Mouse (Mus musculus) MEL (cell line): Measurements from ENCODE around the gene Prx. TPM values are rescaled to one million over a fixed set of nuclear protein-coding genes. Genes with fewer than 3 reads are reported as not detected.

Source experiments
- DNase-seq: peaks from one replicate; pipeline ENCODE4 v3.0.0; 2011; ENCODE audit warnings: low read depth, low spot score
- H3K27ac ChIP-seq: 2 replicates; pipeline ENCODE4 v1.5.1; 2012; ENCODE audit warnings: low read depth, mild to moderate bottlenecking, control low read depth, low read length, moderate library complexity; ENCODE audit not compliant: control insufficient read depth
- H3K27me3 ChIP-seq, 2 experiments: fragments of 150-350 bp in 1 of 2; sonication (generic) in 1 of 2; 2 replicates each; pipeline ENCODE4 v1.6.1; 2012; ENCODE audit warnings: low read length in 2 of 2, mild to moderate bottlenecking in 2 of 2, improper control_type of control experiment in 1 of 2, moderate library complexity in 1 of 2; ENCODE audit not compliant: insufficient read depth in 2 of 2, control insufficient read depth in 1 of 2
- H3K36me3 ChIP-seq, 2 experiments: 2 replicates each; pipeline ENCODE4 v1.6.1; 2012 to 2014; ENCODE audit warnings: low read length in 2 of 2, improper control_type of control experiment in 1 of 2, inconsistent platforms in 1 of 2, mild to moderate bottlenecking in 1 of 2; ENCODE audit not compliant: insufficient read depth in 2 of 2, control insufficient read depth in 1 of 2
- H3K4me1 ChIP-seq, 2 experiments: fragments of 150-350 bp in 1 of 2; sonication (generic) in 1 of 2; 2 replicates each; pipeline ENCODE4 v1.6.1; 2012; ENCODE audit warnings: low read length in 2 of 2, improper control_type of control experiment in 1 of 2, mild to moderate bottlenecking in 1 of 2; ENCODE audit not compliant: insufficient read depth in 2 of 2, control insufficient read depth in 1 of 2
- H3K4me3 ChIP-seq, 2 experiments: fragments of 150-350 bp in 1 of 2; sonication (generic) in 1 of 2; 2 replicates each; pipeline ENCODE4 v1.5.1; 2012; ENCODE audit warnings: low read depth in 2 of 2, low read length in 2 of 2, mild to moderate bottlenecking in 2 of 2, moderate library complexity in 2 of 2, control low read depth in 1 of 2, improper control_type of control experiment in 1 of 2; ENCODE audit not compliant: control insufficient read depth in 1 of 2, insufficient read depth in 1 of 2
- H3K79me2 ChIP-seq: 2 replicates; pipeline ENCODE4 v1.6.1; 2012; ENCODE audit warnings: mild to moderate bottlenecking, low read length, moderate library complexity; ENCODE audit not compliant: control insufficient read depth, poor library complexity, insufficient read depth
- H3K9ac ChIP-seq: 2 replicates; pipeline ENCODE4 v1.6.1; 2012; ENCODE audit warnings: low read depth, mild to moderate bottlenecking, control low read depth, low read length, moderate library complexity; ENCODE audit not compliant: control insufficient read depth, poor library complexity, severe bottlenecking
- H3K9me3 ChIP-seq: fragments of 150-350 bp; sonication (generic); replicated peaks from 2 replicates; pipeline ENCODE4 v1.6.1; 2012; ENCODE audit warnings: mild to moderate bottlenecking, low read length, improper control_type of control experiment, moderate library complexity; ENCODE audit not compliant: insufficient read depth
- BHLHE40 ChIP-seq: IDR thresholded peaks from 2 replicates; pipeline ENCODE4 v1.6.1; 2012; ENCODE audit warnings: low read depth, mild to moderate bottlenecking, inconsistent platforms, low read length, improper control_type of control experiment, borderline replicate concordance
- CHD1 ChIP-seq: IDR thresholded peaks from 2 replicates; pipeline ENCODE4 v1.6.1; 2012; ENCODE audit warnings: low read depth, mild to moderate bottlenecking, inconsistent platforms, low read length, improper control_type of control experiment
- CTCF ChIP-seq, 3 experiments: IDR thresholded peaks in 2 of 3; conservative IDR thresholded peaks in 1 of 3; 2 replicates each; pipeline ENCODE4 v1.5.1; 2011 to 2012; ENCODE audit warnings: low read length in 3 of 3, low read depth in 2 of 3, mild to moderate bottlenecking in 2 of 3, improper control_type of control experiment in 1 of 3, inconsistent platforms in 1 of 3, mixed read lengths in 1 of 3, moderate library complexity in 1 of 3; ENCODE audit not compliant: control insufficient read depth in 1 of 3, insufficient read depth in 1 of 3, poor library complexity in 1 of 3, severe bottlenecking in 1 of 3
- ELF1 ChIP-seq: IDR thresholded peaks from 2 replicates; pipeline ENCODE4 v1.6.1; 2014; ENCODE audit warnings: low read depth, mild to moderate bottlenecking, inconsistent platforms, low read length, improper control_type of control experiment, moderate library complexity
- ETS1 ChIP-seq: IDR thresholded peaks from 2 replicates; pipeline ENCODE4 v1.6.1; 2012; ENCODE audit warnings: low read depth, mild to moderate bottlenecking, inconsistent platforms, low read length, improper control_type of control experiment, moderate library complexity
- GABPA ChIP-seq: IDR thresholded peaks from 2 replicates; pipeline ENCODE4 v1.6.1; 2012; ENCODE audit warnings: low read depth, mild to moderate bottlenecking, inconsistent platforms, low read length, improper control_type of control experiment, moderate library complexity
- HCFC1 ChIP-seq: IDR thresholded peaks from 2 replicates; pipeline ENCODE4 v1.6.1; 2012; ENCODE audit warnings: low read depth, mild to moderate bottlenecking, inconsistent platforms, low read length, improper control_type of control experiment, moderate library complexity
- MAX ChIP-seq: IDR thresholded peaks from 2 replicates; pipeline ENCODE4 v1.6.1; 2011; ENCODE audit warnings: low read length, improper control_type of control experiment
- MEF2A ChIP-seq: IDR thresholded peaks from 2 replicates; pipeline ENCODE4 v1.6.1; 2014; ENCODE audit warnings: low read depth, mild to moderate bottlenecking, inconsistent platforms, low read length, improper control_type of control experiment; ENCODE audit not compliant: poor library complexity, insufficient replicate concordance, severe bottlenecking; ENCODE audit errors: extremely low read depth
- MYB ChIP-seq: IDR thresholded peaks from 2 replicates; pipeline ENCODE4 v1.6.1; 2011; ENCODE audit warnings: mild to moderate bottlenecking, low read depth, low read length, improper control_type of control experiment
- MYC ChIP-seq: IDR thresholded peaks from 2 replicates; pipeline ENCODE4 v1.6.1; 2011; ENCODE audit warnings: low read depth, mild to moderate bottlenecking, low read length, improper control_type of control experiment, moderate library complexity
- NRF1 ChIP-seq: IDR thresholded peaks from 2 replicates; pipeline ENCODE4 v1.6.1; 2014; ENCODE audit warnings: low read depth, mild to moderate bottlenecking, inconsistent platforms, low read length, improper control_type of control experiment, moderate library complexity; ENCODE audit not compliant: poor library complexity, insufficient read depth, severe bottlenecking
- POLR2AphosphoS2 ChIP-seq: IDR thresholded peaks from 2 replicates; pipeline ENCODE4 v1.6.1; 2011; ENCODE audit warnings: low read length, improper control_type of control experiment
- RAD21 ChIP-seq: IDR thresholded peaks from 2 replicates; pipeline ENCODE4 v1.6.1; 2011; ENCODE audit warnings: mild to moderate bottlenecking, low read depth, low read length, improper control_type of control experiment
- RCOR1 ChIP-seq: IDR thresholded peaks from 2 replicates; pipeline ENCODE4 v1.6.1; 2012; ENCODE audit warnings: low read depth, mild to moderate bottlenecking, inconsistent platforms, low read length, improper control_type of control experiment
- SIN3A ChIP-seq: IDR thresholded peaks from 2 replicates; pipeline ENCODE4 v1.6.1; 2012; ENCODE audit warnings: low read length, improper control_type of control experiment, inconsistent platforms
- SMC3 ChIP-seq: IDR thresholded peaks from 2 replicates; pipeline ENCODE4 v1.6.1; 2011; ENCODE audit warnings: low read depth, low read length, improper control_type of control experiment
- TBP ChIP-seq: IDR thresholded peaks from 2 replicates; pipeline ENCODE4 v1.8.0; 2011; ENCODE audit warnings: low read depth, low read length, improper control_type of control experiment
- UBTF ChIP-seq: IDR thresholded peaks from 2 replicates; pipeline ENCODE4 v1.6.1; 2012; ENCODE audit warnings: low read depth, mild to moderate bottlenecking, inconsistent platforms, low read length, improper control_type of control experiment, moderate library complexity, borderline replicate concordance; ENCODE audit not compliant: insufficient read depth
- USF1 ChIP-seq: IDR thresholded peaks from 2 replicates; pipeline ENCODE4 v1.6.1; 2014; ENCODE audit warnings: low read depth, mild to moderate bottlenecking, inconsistent platforms, low read length, improper control_type of control experiment, moderate library complexity
- USF2 ChIP-seq, 2 experiments: IDR thresholded peaks; 2 replicates each; pipeline ENCODE4 v1.6.1; 2011 to 2012; ENCODE audit warnings: improper control_type of control experiment in 2 of 2, low read length in 2 of 2, borderline replicate concordance in 1 of 2, inconsistent platforms in 1 of 2, low read depth in 1 of 2, mild to moderate bottlenecking in 1 of 2; ENCODE audit not compliant: insufficient read depth in 1 of 2
- ZMIZ1 ChIP-seq: IDR thresholded peaks from 2 replicates; pipeline ENCODE4 v1.6.1; 2012; ENCODE audit warnings: low read depth, mild to moderate bottlenecking, inconsistent platforms, low read length, improper control_type of control experiment, moderate library complexity
- polyA plus RNA-seq, 2 experiments: library from polyadenylated mRNA; stranded (reverse) in 1 of 2; unstranded in 1 of 2; fragments of >175 nt in 1 of 2; fragments of >200 nt in 1 of 2; gene quantifications; 2 replicates each; pipeline versions ENCODE4 v1.2.1 to v1.2.4; 2012; ENCODE audit warnings: low replicate concordance in 2 of 2, low read depth in 1 of 2; ENCODE audit not compliant: insufficient read length in 2 of 2, insufficient read depth in 1 of 2, missing spikeins in 1 of 2
- total RNA-seq: library from RNA; depleted of rRNA; stranded (reverse); fragments of 300-350 nt; gene quantifications from 2 replicates; pipeline ENCODE4 v1.2.3, GENCODE M21; 2012

Prx gene
- total and polyA plus RNA-seq, 3 experiments: 0.39 to 1.4 TPM; not detected in 1

DNA sequence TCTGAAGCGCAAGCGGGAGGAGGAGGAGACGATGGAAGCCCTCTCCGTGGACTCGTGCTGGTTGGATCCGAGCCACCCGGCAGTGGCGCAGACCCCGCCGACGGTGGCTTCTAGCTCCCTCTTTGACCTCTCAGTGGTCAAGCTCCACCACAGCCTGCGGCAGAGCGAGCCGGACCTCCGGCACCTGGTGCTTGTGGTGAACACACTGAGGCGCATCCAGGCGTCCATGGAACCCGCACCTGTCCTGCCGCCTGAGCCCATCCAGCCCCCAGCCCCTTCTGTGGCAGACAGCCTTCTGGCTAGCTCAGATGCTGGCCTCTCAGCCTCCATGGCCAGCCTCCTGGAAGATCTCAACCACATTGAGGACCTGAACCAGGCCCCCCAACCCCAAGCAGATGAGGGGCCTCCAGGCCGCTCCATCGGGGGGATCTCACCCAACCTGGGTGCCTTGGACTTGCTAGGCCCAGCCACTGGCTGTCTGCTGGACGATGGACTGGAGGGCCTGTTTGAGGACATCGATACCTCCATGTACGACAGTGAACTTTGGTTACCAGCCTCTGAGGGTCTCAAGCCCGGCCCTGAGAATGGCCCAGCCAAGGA lies 9.8 kb upstream of the Prx start:
- H3K9ac ChIP-seq: no peak overlapping the region
- no peak overlapping the region for H3K4me3 ChIP-seq
- DNase-seq: no peak
- peaks cover 13 to 26% of the 10 kb centered on the region in 2 experiments for H3K4me1 ChIP-seq
- peak overlapping the region; percentile 73; the same call in 1 of the 2 replicates for H3K27ac ChIP-seq
- H3K79me2 ChIP-seq: peaks cover 11% of the 10 kb centered on the region
- no peaks in the 10 kb centered on the region for H3K9me3 ChIP-seq
- H3K27me3 ChIP-seq: no peaks in the 10 kb centered on the region
- H3K36me3 ChIP-seq: peaks cover 0 to 27% of the 10 kb centered on the region in 2 experiments; a peak in 2 of 4 replicates
- no peak for TF ChIP-seq RAD21

DNA sequence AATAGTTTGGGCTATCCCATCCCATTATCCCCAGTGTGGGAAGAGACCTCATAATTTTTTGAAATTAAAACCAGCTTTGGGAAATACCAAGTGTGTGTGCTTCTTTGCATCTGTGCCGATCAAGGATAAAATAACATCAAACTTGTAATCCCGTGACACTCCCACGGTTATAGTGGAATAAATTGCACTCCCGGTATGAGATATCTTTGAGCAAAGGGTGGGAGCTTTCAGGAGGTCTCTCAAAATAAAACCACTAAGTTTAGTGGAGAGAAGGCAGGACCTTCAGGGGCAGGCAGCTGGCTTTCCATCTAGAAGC lies 8.9 kb upstream of the Prx start:
- no peaks in the 10 kb centered on the region for H3K27me3 ChIP-seq
- no peak for DNase-seq
- H3K27ac ChIP-seq: peak overlapping the region; percentile 73
- H3K4me1 ChIP-seq: peaks cover 12 to 26% of the 10 kb centered on the region in 2 experiments
- TF ChIP-seq NRF1: 0 out of 2 replicates have a peak, but pooled peaks have one; percentile 5
- TF ChIP-seq MYC: no peak
- TF ChIP-seq MAX: no peak
- TF ChIP-seq RAD21: no peak
- no peak for TF ChIP-seq MYB
- no peak for TF ChIP-seq HCFC1
- H3K9ac ChIP-seq: peak overlapping the region; percentile 80
- peaks cover 0 to 25% of the 10 kb centered on the region in 2 experiments; a peak in 2 of 4 replicates for H3K36me3 ChIP-seq
- no peaks in the 10 kb centered on the region for H3K9me3 ChIP-seq
- H3K79me2 ChIP-seq: peaks cover 11% of the 10 kb centered on the region
- H3K4me3 ChIP-seq: peak overlapping the region; percentile 57 to 63

DNA sequence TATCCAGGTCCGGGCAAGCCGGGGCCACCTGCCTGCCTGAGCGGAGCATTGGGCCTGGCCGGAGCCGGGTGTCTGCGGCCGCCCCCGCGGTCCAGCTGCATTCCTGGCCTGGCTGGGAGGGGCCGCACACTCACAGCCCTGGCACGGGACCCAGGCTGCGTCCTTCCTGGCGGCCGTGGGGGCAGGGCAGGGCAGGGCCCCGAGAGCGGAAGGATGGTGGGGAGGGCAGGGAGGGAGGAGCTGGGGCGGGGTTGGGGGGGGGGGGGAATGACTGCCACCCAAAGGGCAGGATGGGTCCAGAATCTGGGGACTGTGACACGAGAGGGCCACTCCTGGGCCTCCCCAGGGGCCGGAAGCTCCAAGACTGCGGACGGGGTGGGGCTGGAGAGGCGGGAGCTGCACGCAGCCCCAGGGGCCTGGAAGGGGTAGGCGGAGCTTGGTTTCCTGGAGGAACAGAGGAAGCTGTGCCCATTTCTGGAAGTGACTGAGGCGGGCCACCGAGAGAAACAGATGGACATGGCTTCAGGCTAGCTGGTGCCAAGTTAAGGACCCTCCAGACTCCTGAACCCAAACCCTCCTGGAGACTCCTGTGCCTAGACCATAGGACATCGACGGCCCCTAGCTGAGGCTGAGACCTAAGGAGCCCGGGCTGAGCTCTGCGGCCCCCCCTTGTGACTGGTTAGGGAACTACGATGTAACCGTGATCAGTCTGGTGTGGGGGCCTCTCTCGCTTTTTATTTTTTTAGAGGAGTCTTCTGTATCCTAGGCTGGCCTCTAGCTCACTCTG lies 8.4 kb upstream of the Prx start:
- peak overlapping the region; percentile 89 for H3K27ac ChIP-seq
- H3K4me3 ChIP-seq: peak overlapping the region; percentile 64 to 66
- H3K9me3 ChIP-seq: no peaks in the 10 kb centered on the region
- peaks cover 10 to 22% of the 10 kb centered on the region in 2 experiments for H3K4me1 ChIP-seq
- peaks cover 11% of the 10 kb centered on the region for H3K79me2 ChIP-seq
- H3K27me3 ChIP-seq: no peaks in the 10 kb centered on the region
- peak overlapping the region; percentile 88 for H3K9ac ChIP-seq
- peaks cover 0 to 20% of the 10 kb centered on the region in 2 experiments; a peak in 2 of 4 replicates for H3K36me3 ChIP-seq
- peak; percentile 93 for DNase-seq
- TF ChIP-seq TBP: peak; percentile 56; the same call in 1 of the 2 replicates
- no peak for TF ChIP-seq GABPA
- no peak for TF ChIP-seq MYB
- peak; percentile 95 for TF ChIP-seq BHLHE40
- no peak for TF ChIP-seq USF2 (IDR thresholded peaks at IDR 0.05; ENCODE audit: borderline replicate concordance in 1 of 2, insufficient read depth in 1 of 2, low read depth in 1 of 2, low read length in 2 of 2)
- peak; percentile 28; the same call in 1 of the 2 replicates for TF ChIP-seq ETS1
- TF ChIP-seq USF1: 0 out of 2 replicates have a peak, but pooled peaks have one; percentile 33
- no peak; the same call in 1 of the 2 replicates for TF ChIP-seq POLR2AphosphoS2
- peak; percentile 81 for TF ChIP-seq ZMIZ1
- TF ChIP-seq MEF2A: no peak
- TF ChIP-seq RAD21: peak; percentile 26
- TF ChIP-seq CTCF (IDR thresholded peaks at IDR 0.05 in 2 of 3, conservative IDR thresholded peaks at IDR 0.05 in 1 of 3; ENCODE audit: control insufficient read depth in 1 of 3, insufficient read depth in 1 of 3, low read depth in 2 of 3, low read length in 3 of 3, poor library complexity in 1 of 3, severe bottlenecking in 1 of 3): peak; percentile 62 to 77 (median 68)
- TF ChIP-seq CHD1: peak; percentile 62; the same call in 1 of the 2 replicates
- TF ChIP-seq UBTF: no peak
- TF ChIP-seq SMC3: peak; percentile 61
- TF ChIP-seq ELF1: peak; percentile 54; the same call in 1 of the 2 replicates
- TF ChIP-seq RCOR1: no peak
- peak; percentile 68 for TF ChIP-seq SIN3A
